Mouse (Mus musculus): ENCODE results near the gene 1700017D01Rik. TPM values are rescaled to one million over a fixed set of nuclear protein-coding genes. Genes with fewer than 3 reads are reported as not detected.

Gene 1700017D01Rik
- total RNA-seq, 2 experiments from 2014 or later, result not detected

GRCm38 (mm10) chr19:11050286-11050685 is 80.4 kb downstream of the 1700017D01Rik start:
- intact Hi-C loops (cut with DNase I), result no loop called here
- DNase-seq (ENCODE audit: low spot score), result no peak

GRCm38 (mm10) chr19:11049426-11049825 is 81.2 kb downstream of the 1700017D01Rik start:
- intact Hi-C loops (cut with DNase I), result no loop called here
- no peak for DNase-seq (ENCODE audit: low spot score)

- intact Hi-C loops (cut with DNase I), result no loop called here
- no peak for DNase-seq (ENCODE audit: low spot score)
Measured at GRCm38 (mm10) chr19:11048503-11048902, 82.2 kb downstream of the 1700017D01Rik start.

GRCm38 (mm10) chr19:11048009-11048408 is 82.7 kb downstream of the 1700017D01Rik start:
- DNase-seq (ENCODE audit: low spot score), result no peak
- intact Hi-C loops (cut with DNase I), result no loop called here

Other genes starting within 250 kb of the 1700017D01Rik start
- gene Tmem109, start 248.9 kb downstream of the 1700017D01Rik start, total RNA-seq (2021), result 10 to 100 TPM; 82.8 to 87.8 TPM
- 100 to 1,000 TPM; 213 to 229 TPM for gene Prpf19, start 235.6 kb downstream of the 1700017D01Rik start, total RNA-seq (2021)
- gene Zp1, start 210.2 kb downstream of the 1700017D01Rik start, total RNA-seq (2021), result not detected
- under 1 TPM in 1 of 2 experiments, not detected in 1; 0.08 TPM for gene Ptgdr2, start 193.7 kb downstream of the 1700017D01Rik start, total RNA-seq (2021)
- 1 to 10 TPM; 5.7 to 6.2 TPM for gene Ccdc86, start 181.6 kb downstream of the 1700017D01Rik start, total RNA-seq (2021)
- not detected for gene Ms4a10, start 156.2 kb downstream of the 1700017D01Rik start, total RNA-seq (2021)
- not detected for gene Ms4a15, start 137.6 kb downstream of the 1700017D01Rik start, total RNA-seq (2021)
- not detected for gene Ms4a18, start 112.8 kb downstream of the 1700017D01Rik start, total RNA-seq (2021)
- 1 to 10 TPM; 1.2 to 1.8 TPM for gene Ms4a8a, start 49.8 kb downstream of the 1700017D01Rik start, total RNA-seq (2021)
- not detected for gene 1700025F22Rik, start 34.4 kb upstream of the 1700017D01Rik start, total RNA-seq (2021)
- not detected for gene Ms4a13, start 65.9 kb upstream of the 1700017D01Rik start, total RNA-seq (2021)
- gene Ms4a12, start 101.6 kb upstream of the 1700017D01Rik start, total RNA-seq (2021), result not detected
- gene Ms4a1, start 135.4 kb upstream of the 1700017D01Rik start, total RNA-seq (2021), result under 1 TPM; 0.49 to 0.67 TPM
- not detected for gene Ms4a5, start 153.0 kb upstream of the 1700017D01Rik start, total RNA-seq (2021)
- under 1 TPM; 0.10 to 0.22 TPM for gene Ms4a14, start 183.6 kb upstream of the 1700017D01Rik start, total RNA-seq (2021)
- gene Ms4a7, start 205.3 kb upstream of the 1700017D01Rik start, total RNA-seq (2021), result 1 to 10 TPM in 1 of 2 experiments, under 1 TPM in 1; 0.73 to 2.2 TPM
- gene Ms4a4a, start 244.6 kb upstream of the 1700017D01Rik start, total RNA-seq (2021), result 1 to 10 TPM; 4.8 to 7.8 TPM